Mouse (Mus musculus) lung, embryonic 15.5 days (tissue): ENCODE measurements around the gene Marcks. TPM values are rescaled to one million over a fixed set of nuclear protein-coding genes. Genes with fewer than 3 reads are reported as not detected.

Experiments used
- ATAC-seq: fragments of 200-750 bp; cut with Nextera tagmentation; 2 replicates; pipeline ENCODE4 v1.8.0; 2017; ENCODE audit warnings: moderate number of reproducible peaks, borderline replicate concordance; ENCODE audit not compliant: low FRiP score, low TSS enrichment; ENCODE audit errors: extremely low read depth
- H3K27ac ChIP-seq: fragments of 300-500 bp; sonication (generic); 2 replicates; pipeline ENCODE4 v1.5.1; 2015; ENCODE audit warnings: moderate library complexity, mild to moderate bottlenecking, inconsistent platforms
- H3K27me3 ChIP-seq: fragments of 300-500 bp; sonication (generic); 2 replicates; pipeline ENCODE4 v1.6.1; 2015; ENCODE audit warnings: inconsistent platforms
- H3K36me3 ChIP-seq: fragments of 300-500 bp; sonication (generic); 2 replicates; pipeline ENCODE4 v1.6.1; 2015; ENCODE audit warnings: inconsistent platforms
- H3K4me1 ChIP-seq: fragments of 300-500 bp; sonication (generic); 2 replicates; pipeline ENCODE4 v1.6.1; 2015; ENCODE audit warnings: inconsistent platforms
- H3K4me2 ChIP-seq: fragments of 300-500 bp; sonication (generic); 2 replicates; pipeline ENCODE4 v1.6.1; 2015; ENCODE audit warnings: inconsistent platforms, mild to moderate bottlenecking, moderate library complexity
- H3K4me3 ChIP-seq: fragments of 300-500 bp; sonication (generic); 2 replicates; pipeline ENCODE4 v1.5.1; 2015; ENCODE audit warnings: mild to moderate bottlenecking, inconsistent platforms
- H3K9ac ChIP-seq: fragments of 300-500 bp; sonication (generic); 2 replicates; pipeline ENCODE4 v1.6.1; 2015; ENCODE audit warnings: inconsistent platforms
- H3K9me3 ChIP-seq: fragments of 300-500 bp; sonication (generic); 2 replicates; pipeline ENCODE4 v1.6.1; 2016; ENCODE audit warnings: inconsistent platforms
- WGBS: fragments of 180-500 bp; shearing (Covaris S2); methylation state at CpG from one replicate; pipeline ENCODE4 v1.1.7; 2015; 5-methylcytosine and 5-hydroxymethylcytosine counted together
- polyA plus RNA-seq: library from polyadenylated mRNA; unstranded; fragments of >200 nt; fragmentation: Nextera tagmentation; extraction: Ambion mirVana; gene quantifications from 2 replicates; pipeline ENCODE4 v1.2.1, GENCODE M21; 2015

Marcks gene
- 97.6 and 101 TPM in 2 replicates for polyA plus RNA-seq

GRCm38 (mm10) chr10:37138778-37139442 is at the start of gene Marcks:
TSS of gene Marcks (minus strand) at chr10:37138920.
- no peaks in the 10 kb centered on the region for H3K9me3 ChIP-seq
- peak within 1 kb of the TSS; percentile 97 for H3K9ac ChIP-seq
- ATAC-seq = peak; percentile 51
- peaks cover 10% of the 10 kb centered on the region for H3K36me3 ChIP-seq
- no peaks in the 10 kb centered on the region for H3K27me3 ChIP-seq
- peak within 1 kb of the TSS; percentile 95 for H3K4me3 ChIP-seq
- 0% methylated on average over 39 of the region's 39 CpGs for WGBS
- H3K4me1 ChIP-seq = peaks cover 15% of the 10 kb centered on the region; the same call in 1 of the 2 replicates
- peak within 1 kb of the TSS; percentile 96 for H3K27ac ChIP-seq
- H3K4me2 ChIP-seq = peak within 1 kb of the TSS; percentile 77

GRCm38 (mm10) chr10:37177071-37177470 is 38.4 kb upstream of the Marcks start:
- no peak overlapping the region for H3K4me3 ChIP-seq
- no peak for ATAC-seq
- no peaks in the 10 kb centered on the region for H3K36me3 ChIP-seq
- H3K27ac ChIP-seq = no peak overlapping the region
- WGBS = 89% methylated on average over 3 of the region's 3 CpGs
- no peaks in the 10 kb centered on the region for H3K9me3 ChIP-seq
- H3K4me2 ChIP-seq = no peak overlapping the region
- H3K9ac ChIP-seq = no peak overlapping the region
- H3K27me3 ChIP-seq = no peaks in the 10 kb centered on the region
- H3K4me1 ChIP-seq = no peaks in the 10 kb centered on the region

GRCm38 (mm10) chr10:37172416-37172950 is 33.8 kb upstream of the Marcks start:
- no peaks in the 10 kb centered on the region for H3K36me3 ChIP-seq
- no peak overlapping the region for H3K27ac ChIP-seq
- no peak overlapping the region for H3K4me2 ChIP-seq
- no peak for ATAC-seq
- H3K4me3 ChIP-seq = no peak overlapping the region
- H3K9me3 ChIP-seq = no peaks in the 10 kb centered on the region
- 79% methylated on average over 8 of the region's 8 CpGs for WGBS
- H3K9ac ChIP-seq = no peak overlapping the region
- no peaks in the 10 kb centered on the region for H3K27me3 ChIP-seq
- no peaks in the 10 kb centered on the region for H3K4me1 ChIP-seq

GRCm38 (mm10) chr10:37171711-37172415 is 33.1 kb upstream of the Marcks start:
- no peak overlapping the region for H3K4me2 ChIP-seq
- H3K27ac ChIP-seq = no peak overlapping the region
- H3K4me3 ChIP-seq = no peak overlapping the region
- no peaks in the 10 kb centered on the region for H3K9me3 ChIP-seq
- H3K36me3 ChIP-seq = no peaks in the 10 kb centered on the region
- 82% methylated on average over 3 of the region's 3 CpGs for WGBS
- H3K4me1 ChIP-seq = no peaks in the 10 kb centered on the region
- ATAC-seq = no peak
- H3K9ac ChIP-seq = no peak overlapping the region
- H3K27me3 ChIP-seq = no peaks in the 10 kb centered on the region

GRCm38 (mm10) chr10:37170878-37171277 is 32.2 kb upstream of the Marcks start:
- no peak overlapping the region for H3K4me3 ChIP-seq
- ATAC-seq = no peak
- no peak overlapping the region for H3K9ac ChIP-seq
- no peak overlapping the region for H3K27ac ChIP-seq
- no peaks in the 10 kb centered on the region for H3K36me3 ChIP-seq
- H3K4me2 ChIP-seq = no peak overlapping the region
- WGBS = 59% methylated on average over 4 of the region's 4 CpGs
- H3K9me3 ChIP-seq = no peaks in the 10 kb centered on the region
- no peaks in the 10 kb centered on the region for H3K27me3 ChIP-seq
- no peaks in the 10 kb centered on the region for H3K4me1 ChIP-seq

- no peak overlapping the region for H3K9ac ChIP-seq
- no peaks in the 10 kb centered on the region for H3K27me3 ChIP-seq
- ATAC-seq = no peak
- no peaks in the 10 kb centered on the region for H3K9me3 ChIP-seq
- no peak overlapping the region for H3K27ac ChIP-seq
- no peak overlapping the region for H3K4me2 ChIP-seq
- no peaks in the 10 kb centered on the region for H3K36me3 ChIP-seq
- 55% methylated on average over 4 of the region's 4 CpGs for WGBS
- no peak overlapping the region for H3K4me3 ChIP-seq
- no peaks in the 10 kb centered on the region for H3K4me1 ChIP-seq
Measured at GRCm38 (mm10) chr10:37170466-37170865, 31.7 kb upstream of the Marcks start.

- Histone ChIP-seq H3K9ac (no peak overlapping the region), H3K4me3 (no peak overlapping the region), H3K4me2 (no peak overlapping the region), H3K36me3 (no peaks in the 10 kb centered on the region), H3K27me3 (no peaks in the 10 kb centered on the region), H3K4me1 (no peaks in the 10 kb centered on the region), H3K9me3 (no peaks in the 10 kb centered on the region), H3K27ac (no peak overlapping the region)
- WGBS = 73% methylated on average over 2 of the region's 2 CpGs
- ATAC-seq = no peak
Measured at GRCm38 (mm10) chr10:37167527-37167926, 28.8 kb upstream of the Marcks start.

GRCm38 (mm10) chr10:37159731-37160130 is 21.0 kb upstream of the Marcks start:
- Histone ChIP-seq H3K4me3 (no peak overlapping the region), H3K4me1 (no peaks in the 10 kb centered on the region; the same call in 1 of the 2 replicates), H3K9ac (no peak overlapping the region), H3K9me3 (no peaks in the 10 kb centered on the region), H3K36me3 (no peaks in the 10 kb centered on the region), H3K27me3 (no peaks in the 10 kb centered on the region), H3K27ac (no peak overlapping the region), H3K4me2 (no peak overlapping the region)
- ATAC-seq = no peak
- 69% methylated on average over 3 of the region's 3 CpGs for WGBS

GRCm38 (mm10) chr10:37157156-37157555 is 18.4 kb upstream of the Marcks start:
- H3K36me3 ChIP-seq = no peaks in the 10 kb centered on the region
- 79% methylated on average over 5 of the region's 5 CpGs for WGBS
- H3K4me2 ChIP-seq = no peak overlapping the region
- H3K9me3 ChIP-seq = no peaks in the 10 kb centered on the region
- no peak overlapping the region for H3K27ac ChIP-seq
- no peaks in the 10 kb centered on the region for H3K27me3 ChIP-seq
- ATAC-seq = no peak
- no peak overlapping the region for H3K9ac ChIP-seq
- no peak overlapping the region for H3K4me3 ChIP-seq
- no peaks in the 10 kb centered on the region; the same call in 1 of the 2 replicates for H3K4me1 ChIP-seq

- no peak overlapping the region for H3K4me2 ChIP-seq
- H3K36me3 ChIP-seq = no peaks in the 10 kb centered on the region
- ATAC-seq = peak; percentile 59; the same call in 1 of the 2 replicates
- 0 out of 2 replicates have a peak overlapping the region, but pooled peaks have one; percentile 1 for H3K27ac ChIP-seq
- H3K9ac ChIP-seq = no peak overlapping the region
- H3K4me1 ChIP-seq = no peaks in the 10 kb centered on the region
- WGBS = 9% methylated on average over 1 of the region's 2 CpGs
- no peaks in the 10 kb centered on the region for H3K27me3 ChIP-seq
- no peak overlapping the region for H3K4me3 ChIP-seq
- no peaks in the 10 kb centered on the region for H3K9me3 ChIP-seq
Measured at GRCm38 (mm10) chr10:37155131-37155530, 16.4 kb upstream of the Marcks start.

GRCm38 (mm10) chr10:37151539-37152271 is 13.0 kb upstream of the Marcks start:
- Histone ChIP-seq H3K27ac (no peak overlapping the region), H3K9ac (no peak overlapping the region), H3K9me3 (no peaks in the 10 kb centered on the region), H3K27me3 (no peaks in the 10 kb centered on the region), H3K36me3 (no peaks in the 10 kb centered on the region), H3K4me3 (no peak overlapping the region), H3K4me1 (no peaks in the 10 kb centered on the region), H3K4me2 (no peak overlapping the region)
- no peak for ATAC-seq
- WGBS = 81% methylated on average over 7 of the region's 7 CpGs
